Mouse (Mus musculus): Measurements from ENCODE around the gene Nup50.

GRCm38 (mm10) chr15:84898077-84898476 lies 25.1 kb upstream of the Nup50 start:
- TF ChIP-seq POLR2A (IDR thresholded peaks at IDR 0.05; ENCODE audit: borderline replicate concordance, insufficient read depth, low read length) (no peak), CTCF (IDR thresholded peaks at IDR 0.05; ENCODE audit: borderline replicate concordance, insufficient read depth, low read depth, low read length) (no peak)
